Mouse (Mus musculus): ENCODE measurements around the gene 9430038I01Rik.

Gene 9430038I01Rik

DNA sequence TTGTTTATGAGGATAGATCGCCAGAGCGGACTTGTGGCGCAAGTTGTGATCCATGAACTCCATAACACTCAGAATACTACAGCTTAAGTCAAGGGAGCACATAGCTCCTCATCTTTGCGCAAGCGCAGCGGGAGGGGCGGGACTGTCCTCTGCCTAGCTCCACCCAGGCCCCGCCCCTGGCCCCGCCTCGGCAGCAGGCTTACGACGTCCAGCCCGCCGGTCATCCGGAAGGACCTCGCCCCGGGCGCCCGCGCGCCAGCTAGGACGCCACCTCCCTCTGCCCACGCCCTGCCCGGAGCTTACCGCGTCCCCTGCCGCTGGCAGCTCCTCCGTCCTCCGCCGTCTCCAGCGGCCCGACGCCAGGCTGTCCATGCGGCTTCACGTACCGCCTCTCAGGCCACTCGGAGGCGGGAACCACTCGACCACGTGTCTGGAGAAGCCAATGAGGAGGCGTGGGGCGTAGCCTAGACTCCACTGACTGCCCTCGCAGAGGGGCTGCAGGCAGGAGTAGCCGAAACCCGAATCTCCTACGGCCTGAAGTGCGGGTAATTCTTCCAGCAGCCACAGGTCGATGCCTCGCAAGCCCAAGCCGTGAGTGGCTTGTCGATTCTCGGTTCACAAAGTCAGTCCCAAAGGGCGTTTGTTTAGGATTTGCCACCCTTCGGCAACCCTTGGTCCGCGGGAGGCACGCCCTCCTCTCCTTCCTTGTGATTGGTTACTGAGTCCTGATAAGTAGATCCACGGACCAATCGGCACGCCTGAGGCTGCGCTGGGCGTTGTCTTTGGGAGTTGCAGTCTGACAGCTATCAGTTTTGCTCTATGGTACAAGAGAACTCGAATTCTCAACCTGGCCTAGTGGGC, at the start of gene 9430038I01Rik:
TSS of gene 9430038I01Rik (minus strand) at position 426 of the 861 bp plus-strand sequence.
- DNase-seq: peak; percentile 97

DNA sequence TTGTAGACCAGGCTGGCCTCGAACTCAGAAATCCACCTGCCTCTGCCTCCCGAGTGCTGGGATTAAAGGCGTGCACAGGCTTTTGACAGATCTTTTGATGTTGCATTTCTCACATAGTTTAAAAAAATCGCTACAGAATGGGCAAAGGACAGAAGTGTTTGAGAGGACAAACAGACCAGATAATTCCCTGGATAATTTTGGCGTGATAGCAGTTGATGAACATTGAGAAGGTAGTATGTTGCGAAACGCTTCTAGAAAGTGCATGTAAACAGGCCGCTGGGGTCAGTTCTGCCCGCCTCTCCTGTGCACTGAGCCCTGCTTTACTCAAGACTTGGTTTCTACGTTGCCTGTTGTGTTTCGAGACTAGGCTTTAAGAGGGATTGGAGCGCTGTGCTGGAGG, 34.8 kb upstream of the 9430038I01Rik start:
- DNase-seq: no peak

DNA sequence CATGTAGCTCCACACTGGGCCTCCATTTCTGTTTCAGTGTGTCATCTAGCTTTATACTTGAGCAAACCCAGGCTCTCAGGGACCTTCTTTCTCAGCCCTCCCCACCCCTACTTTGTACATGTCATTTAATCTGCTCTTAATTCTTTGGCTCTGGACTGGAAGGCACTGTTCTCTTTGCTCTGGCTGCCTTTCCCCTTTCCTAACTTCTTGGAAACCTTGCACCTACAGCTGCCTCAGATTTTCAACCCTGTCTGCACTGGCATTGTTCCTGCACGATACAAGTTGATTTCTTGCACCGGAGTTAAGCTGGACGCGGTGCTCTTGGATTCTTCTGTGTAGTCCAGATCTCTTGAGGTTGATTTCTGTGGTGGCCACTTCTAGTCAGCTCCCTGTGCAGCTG, 32.4 kb upstream of the 9430038I01Rik start:
- DNase-seq: no peak

DNA sequence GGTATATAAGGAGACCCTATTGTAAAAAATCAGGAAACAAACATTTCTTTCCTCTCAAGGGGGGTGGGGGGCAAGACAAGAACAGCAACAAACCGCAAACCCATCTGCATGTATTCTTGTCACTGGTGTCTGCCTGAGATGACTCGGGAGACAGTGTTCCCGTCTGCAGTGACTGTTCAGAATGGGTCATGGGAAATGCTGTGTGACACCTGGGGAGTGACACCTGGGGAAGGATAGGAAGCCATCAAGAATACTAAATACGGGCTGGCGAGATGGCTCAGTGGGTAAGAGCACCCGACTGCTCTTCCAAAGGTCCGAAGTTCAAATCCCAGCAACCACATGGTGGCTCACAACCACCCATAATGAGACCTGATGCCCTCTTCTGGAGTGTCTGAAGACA, 28.4 kb upstream of the 9430038I01Rik start:
- DNase-seq: peak; percentile 30

DNA sequence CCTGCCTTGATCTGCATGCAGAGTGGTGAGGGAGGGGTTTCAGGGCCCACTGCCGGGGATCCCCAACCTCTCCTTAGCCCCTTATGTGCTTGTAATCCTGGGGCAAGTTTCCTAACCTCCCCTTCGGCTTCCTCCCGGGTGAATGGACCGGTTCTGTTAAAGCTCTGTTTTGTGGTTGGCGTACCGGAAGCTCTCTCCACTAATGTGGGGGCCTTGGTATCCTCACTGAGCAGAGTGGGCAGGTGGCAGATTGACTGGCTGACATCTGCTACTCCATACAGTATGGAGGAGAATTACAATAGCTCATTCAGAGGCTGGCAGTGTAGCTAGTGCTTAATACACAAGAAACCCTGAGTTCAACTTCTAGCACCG, 27.6 kb upstream of the 9430038I01Rik start:
- peak; percentile 46 for DNase-seq

DNA sequence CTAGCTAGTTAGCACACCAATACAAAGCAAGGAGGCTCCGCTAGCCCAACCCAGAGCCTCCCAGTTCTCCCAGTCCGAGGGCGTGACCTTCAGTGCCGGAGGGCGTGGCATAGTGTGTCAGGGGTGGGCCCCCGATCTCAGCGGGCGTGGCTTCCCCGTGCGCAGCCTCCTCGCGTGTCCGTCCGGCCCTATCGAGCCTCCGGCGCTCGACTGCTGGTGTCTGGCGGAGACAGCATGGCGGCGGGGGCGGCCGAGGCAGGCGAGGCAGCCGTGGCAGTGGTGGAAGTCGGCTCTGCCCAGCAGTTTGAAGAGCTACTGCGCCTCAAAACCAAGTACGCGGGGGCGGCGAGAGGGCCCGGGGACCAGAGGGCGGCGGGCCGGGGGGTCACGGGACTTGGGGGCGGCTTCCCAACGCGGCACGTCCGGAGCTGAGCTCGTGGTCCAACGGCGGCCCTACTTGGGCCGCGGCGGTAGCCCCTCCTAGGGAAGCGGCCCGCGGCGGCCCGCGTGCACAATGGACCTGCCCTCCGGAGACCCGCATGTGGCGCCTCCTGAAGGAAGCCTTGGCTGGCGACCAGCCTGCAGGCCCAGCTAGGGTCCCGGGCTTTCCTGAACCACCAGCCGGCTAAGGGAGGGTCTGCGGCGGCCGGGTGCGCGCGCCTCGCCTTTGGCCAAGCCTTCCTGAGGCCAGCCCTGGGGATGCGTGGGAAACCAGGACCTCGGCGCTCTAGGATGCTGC, 27.0 kb upstream of the 9430038I01Rik start, which contains the start of gene Glrx3:
TSS of gene Glrx3 (plus strand) at position 175 of the 739 bp plus-strand sequence.
- peak; percentile 97 for DNase-seq

DNA sequence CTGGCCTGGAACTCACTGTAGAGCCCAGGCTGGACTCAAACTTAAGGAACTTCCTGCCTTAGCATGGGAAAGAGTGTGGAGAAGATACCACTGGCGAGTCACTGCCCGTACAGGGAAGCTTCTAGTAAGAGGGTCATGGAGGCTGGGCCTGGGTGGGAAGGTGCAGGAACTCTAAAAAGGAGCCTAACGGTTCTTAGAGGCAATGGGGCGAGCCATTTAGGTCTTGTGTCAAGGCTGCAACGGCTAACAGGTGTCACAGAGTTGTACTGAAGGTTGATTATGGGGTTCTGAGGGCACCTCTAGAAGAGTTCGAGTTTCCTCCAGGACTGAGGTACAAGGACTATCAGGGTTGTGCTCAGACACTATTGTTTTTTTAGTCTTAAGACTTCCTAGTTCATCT, 26.3 kb upstream of the 9430038I01Rik start:
- peak; percentile 15 for DNase-seq

DNA sequence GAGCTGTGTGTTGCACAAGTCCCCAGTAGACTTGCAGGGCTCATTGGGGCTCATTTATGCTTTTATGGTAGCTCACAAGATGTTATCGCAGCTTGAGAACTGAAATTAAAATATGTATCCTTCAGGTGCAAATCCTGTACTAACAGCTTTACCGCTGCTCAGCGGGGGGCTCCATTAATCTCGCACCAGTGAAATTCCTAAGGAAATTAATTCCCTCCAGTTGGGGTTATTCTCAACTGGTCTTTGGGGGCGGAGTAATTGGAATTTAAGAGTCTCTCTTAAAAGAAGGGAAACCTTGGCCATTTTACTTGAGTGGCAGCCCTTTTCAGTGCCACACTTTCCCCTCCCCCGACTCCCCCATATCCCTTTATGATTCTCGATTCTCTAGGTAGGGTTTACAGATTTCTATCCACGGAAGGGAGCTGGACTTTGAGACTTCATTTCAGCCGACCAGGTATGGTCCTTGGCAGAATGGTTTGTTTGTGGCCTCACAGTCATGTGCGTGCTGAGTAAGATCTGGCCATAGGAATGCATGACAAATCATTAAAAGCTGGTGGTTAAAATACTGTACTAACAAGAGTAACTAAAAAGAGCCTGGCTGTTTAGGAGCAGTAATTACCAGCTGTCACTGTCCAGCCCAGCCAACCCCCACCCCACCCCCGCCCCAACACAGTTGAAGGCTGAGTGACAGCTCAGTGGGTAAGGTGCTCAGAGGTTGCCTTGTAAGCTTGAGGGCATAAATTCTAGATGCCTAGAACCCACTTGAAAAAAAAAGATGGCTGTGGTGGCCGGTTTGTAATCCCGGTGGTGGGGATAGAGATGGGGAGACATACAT, 21.4 kb upstream of the 9430038I01Rik start:
- no peak for DNase-seq

DNA sequence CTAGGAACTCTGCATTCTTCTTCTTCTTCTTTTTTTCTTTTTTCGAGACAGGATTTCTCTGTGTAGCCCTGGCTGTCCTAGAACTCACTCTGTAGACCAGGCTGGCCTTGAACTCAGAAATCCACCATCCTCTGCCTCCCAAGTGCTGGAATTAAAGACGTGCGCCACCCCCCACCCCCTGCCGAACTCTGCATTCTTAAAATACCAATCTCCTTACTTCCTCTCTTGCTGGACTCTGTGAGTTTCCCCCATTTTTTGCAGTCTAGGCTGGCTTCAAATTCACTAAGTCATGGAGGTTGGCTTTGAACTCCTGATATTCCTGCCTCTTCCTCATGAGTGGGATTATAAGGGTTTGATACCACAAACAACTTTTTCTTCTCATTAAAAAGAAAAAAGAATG, 16.1 kb upstream of the 9430038I01Rik start:
- no peak for DNase-seq

DNA sequence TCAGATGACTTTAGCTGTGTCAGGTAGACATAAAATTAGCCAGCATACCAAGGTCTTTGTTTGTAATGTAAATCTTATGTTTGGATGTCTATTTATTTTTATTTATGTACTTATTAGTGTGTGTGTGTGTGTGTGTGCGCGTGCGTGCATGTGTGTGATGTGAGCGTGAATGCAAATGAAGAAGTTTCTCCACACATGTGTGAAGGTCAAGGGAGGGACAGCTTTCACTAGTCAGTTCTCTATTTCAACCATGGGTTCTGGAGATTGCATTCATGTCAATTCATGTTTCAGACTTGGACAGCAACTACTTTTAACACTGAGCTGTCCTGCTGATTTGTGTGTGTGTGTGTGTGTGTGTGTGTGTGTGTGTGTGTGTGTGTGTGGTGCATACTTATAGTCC, 10.7 kb upstream of the 9430038I01Rik start:
- DNase-seq: no peak

DNA sequence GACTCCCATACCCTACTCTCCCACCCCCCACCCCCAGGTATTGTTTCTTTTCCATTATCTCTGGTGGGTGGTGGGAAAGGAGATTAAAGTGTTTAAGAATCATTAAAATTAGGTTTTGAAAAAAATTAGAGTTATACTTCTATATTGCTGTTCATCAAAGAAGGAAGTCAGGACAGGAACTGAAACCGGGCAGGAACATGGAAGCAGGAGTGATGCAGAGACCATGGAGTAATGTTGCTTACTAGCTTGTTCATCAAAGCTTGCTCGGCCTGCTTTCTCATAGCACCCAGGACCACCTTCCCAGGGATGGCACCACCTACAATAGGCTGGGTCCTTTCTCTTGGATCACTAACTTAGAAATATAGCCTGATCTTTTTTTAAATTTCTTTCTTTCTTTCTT, 10.0 kb upstream of the 9430038I01Rik start:
- no peak for DNase-seq

DNA sequence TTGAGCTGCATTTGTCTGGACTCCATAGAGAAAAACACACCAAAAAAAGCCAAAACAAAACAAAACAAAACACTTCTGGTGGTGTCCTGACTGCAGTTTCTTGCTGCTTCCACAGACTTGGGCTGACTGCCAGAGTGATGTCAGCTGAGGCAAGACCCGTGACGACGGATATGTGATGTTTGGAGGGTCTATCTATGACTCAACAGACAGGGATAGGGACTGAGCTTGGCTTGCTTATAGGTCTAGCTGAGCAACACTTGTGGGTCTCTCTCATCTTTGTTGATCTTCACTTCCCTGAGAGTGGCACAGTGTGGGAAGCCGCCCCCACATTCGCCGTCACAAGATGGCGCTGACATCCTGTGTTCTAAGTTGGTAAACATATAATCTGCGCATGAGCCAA, 4.1 kb upstream of the 9430038I01Rik start:
- DNase-seq: no peak

DNA sequence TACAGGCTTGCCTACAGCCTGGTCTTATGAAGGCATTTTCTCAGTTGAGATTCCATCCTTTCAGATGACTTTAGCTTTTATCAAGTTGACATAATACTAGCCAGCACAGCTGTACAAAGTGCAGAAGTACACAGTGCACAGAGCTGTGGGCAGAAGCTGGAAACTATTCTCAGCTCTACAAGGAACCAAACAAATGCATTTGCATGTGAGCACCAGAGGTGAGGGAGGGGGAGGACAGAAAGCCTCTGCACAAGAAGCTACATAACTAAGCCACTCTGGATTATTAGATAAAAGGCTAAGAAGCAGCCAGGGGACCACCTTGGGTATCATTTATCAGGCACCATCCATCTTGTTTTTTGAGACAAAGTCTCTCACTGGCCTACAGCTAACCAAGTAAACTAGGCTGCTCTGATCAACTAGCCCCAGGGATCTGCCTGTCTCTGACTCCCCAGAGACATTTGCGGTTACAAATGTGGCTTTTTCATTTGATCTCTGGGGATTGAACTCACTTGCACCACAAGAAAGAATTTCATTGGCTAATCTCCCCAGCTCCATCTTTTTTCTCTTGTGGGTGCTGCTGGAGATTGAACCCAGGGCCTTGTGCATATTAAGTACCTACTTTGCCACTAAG, 3.0 kb downstream of the 9430038I01Rik start:
- DNase-seq: no peak

DNA sequence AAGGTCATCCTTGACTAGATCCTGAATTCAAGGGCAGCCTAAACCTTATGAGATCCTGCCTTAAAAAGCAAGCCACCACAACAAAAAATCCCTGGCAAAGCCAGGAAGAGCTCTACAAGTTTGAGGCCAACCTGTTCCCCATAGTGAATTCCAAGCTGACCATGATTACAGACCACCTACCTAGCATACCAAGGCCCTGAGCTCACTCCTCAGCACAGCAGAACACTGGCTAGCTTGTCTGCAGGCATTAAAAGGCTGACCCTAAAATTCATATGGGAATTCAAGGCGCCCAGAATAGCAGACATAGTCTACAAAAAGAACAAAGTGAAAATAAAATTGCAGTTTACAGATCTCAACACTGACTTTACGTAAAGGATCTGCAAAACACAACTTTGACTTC, 6.4 kb downstream of the 9430038I01Rik start:
- no peak for DNase-seq

DNA sequence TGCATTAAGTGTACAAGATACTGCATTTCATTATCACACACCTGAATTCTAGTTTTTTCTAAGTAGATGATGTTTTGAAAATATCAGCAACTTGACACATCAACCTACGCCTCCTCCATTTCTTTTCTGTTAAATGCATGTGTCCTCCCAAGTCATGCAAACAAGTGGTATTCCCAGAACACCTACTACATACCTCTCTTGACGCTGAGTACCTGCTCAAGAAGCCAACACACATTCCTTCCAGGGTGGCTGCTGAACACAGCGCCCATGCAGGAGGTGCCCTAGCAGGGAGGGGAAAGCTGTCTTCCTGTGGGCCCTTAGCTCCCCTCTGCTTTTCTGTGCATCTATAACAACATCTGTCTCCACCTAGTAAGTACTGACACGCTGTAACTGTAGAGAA, 11.6 kb downstream of the 9430038I01Rik start:
- DNase-seq: no peak

DNA sequence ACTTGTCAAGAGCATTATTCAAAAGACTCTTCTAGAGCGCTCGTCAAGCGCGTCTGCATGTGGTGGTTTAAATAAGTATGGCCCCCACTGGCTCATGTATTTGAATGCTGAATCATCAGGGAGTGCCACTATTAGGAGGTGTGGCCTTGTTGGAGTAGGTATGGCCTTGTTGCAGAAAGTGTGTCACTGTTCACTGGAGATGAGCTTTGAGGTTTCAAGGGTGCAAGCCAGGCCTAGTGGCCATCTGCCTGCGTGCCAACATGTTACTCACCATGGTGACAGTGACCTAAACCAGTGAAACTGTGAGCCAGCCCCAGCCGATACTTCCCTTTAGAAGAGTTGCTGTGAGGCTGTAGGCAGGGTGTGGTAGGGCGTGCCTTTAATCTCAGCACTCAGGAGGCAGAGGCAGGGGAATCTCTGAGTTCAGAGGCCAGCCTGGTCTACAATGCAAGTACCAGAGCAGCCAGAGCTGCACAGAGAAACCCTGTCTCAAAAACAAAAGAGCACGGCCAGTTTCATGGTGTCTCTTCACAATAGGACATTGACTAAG, 13.1 kb downstream of the 9430038I01Rik start:
- DNase-seq: no peak

DNA sequence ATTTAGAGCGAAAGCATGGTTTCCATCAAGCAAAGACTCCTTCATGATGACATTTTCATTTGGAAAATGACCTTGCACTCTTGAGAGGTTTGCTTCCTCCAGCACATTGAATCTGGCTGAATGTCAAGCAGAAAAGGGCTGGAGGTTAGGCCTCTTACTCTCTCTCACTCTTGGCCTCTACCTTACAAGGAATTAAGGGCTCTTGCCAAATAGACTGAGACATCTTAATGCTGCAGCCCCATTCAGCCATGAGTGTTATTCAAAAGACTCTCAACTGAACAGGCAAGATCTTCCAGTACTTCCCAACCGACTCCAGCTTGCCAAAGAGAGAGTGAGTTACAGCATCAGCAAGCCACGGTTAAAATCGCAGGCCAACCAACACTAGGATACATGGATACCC, 15.1 kb downstream of the 9430038I01Rik start:
- no peak for DNase-seq

DNA sequence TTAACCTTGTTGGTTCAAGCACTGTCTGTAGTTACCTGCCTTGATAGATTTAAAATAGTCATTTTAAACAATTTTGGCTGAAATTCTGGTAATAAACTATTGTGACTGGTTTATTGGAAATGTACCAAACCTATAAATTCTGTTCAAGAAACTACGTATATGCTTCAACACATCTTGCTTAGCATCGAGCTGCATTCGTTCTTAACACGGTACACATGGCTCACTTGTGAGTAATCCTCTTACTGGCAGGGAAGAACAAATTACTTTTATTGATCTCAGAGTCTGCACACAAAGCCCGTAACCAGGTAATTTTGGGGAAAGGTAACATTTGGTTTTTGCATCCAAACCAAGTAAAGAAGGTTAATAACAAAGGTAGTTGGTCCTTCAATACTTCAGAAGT, 22.7 kb downstream of the 9430038I01Rik start:
- no peak for DNase-seq

DNA sequence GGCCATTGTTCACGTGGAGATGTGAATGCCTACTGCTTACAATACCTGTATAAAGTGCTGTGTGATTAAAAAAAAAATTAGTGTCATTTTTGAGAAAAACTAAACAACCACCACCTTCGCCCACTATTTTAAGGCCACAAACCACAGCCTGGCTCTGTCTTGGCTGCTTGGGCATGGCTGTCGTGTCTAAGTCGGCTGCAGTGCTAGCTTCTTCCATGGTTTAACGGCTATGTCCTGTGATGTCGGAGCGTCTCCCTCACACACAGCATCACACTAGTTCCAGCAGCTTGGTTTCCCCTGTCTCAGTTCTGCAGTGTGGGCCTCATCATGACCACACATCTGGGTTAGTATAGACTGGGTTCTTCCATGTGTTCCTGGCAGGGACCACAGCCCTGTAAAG, 35.6 kb downstream of the 9430038I01Rik start:
- DNase-seq: no peak

DNA sequence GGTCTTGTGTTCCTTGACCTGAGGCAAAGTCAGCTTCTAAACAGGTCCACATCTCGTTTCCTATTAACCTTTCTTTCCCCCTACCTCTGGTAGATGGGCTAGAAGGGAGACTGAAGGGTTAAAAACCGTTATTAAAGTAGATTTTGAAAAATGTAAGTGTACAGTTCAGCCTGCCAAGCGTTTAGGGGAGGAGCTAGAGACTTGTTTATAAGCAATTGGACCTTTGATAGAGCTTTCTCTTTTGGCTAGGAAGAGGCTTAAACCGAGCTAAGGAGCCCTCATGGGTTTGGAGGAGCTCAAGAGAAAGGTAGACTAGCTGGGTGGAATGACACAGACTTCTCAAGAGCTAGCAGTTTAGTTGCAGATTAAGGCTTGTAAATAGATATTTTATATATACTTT, 38.8 kb downstream of the 9430038I01Rik start:
- no peak for DNase-seq

DNA sequence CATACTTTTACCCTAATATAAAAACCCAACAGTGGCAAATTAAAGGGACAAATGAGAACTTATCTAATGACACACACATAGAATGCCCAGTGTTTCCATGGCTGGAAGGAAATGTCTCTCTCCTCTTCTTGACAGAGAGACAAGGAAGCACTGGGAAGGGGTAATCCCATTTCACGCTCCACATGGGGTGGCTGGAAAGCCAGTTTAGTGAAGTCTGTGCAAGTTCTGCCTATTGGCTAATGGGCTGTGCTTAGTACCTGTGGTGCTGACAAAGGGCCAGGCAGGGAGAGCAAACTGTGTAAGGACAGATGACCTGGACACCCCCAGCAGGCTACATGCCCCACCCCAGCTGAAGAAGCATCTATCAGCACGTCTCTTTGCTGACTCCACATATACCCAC, 40.4 kb downstream of the 9430038I01Rik start:
- no peak for DNase-seq

DNA sequence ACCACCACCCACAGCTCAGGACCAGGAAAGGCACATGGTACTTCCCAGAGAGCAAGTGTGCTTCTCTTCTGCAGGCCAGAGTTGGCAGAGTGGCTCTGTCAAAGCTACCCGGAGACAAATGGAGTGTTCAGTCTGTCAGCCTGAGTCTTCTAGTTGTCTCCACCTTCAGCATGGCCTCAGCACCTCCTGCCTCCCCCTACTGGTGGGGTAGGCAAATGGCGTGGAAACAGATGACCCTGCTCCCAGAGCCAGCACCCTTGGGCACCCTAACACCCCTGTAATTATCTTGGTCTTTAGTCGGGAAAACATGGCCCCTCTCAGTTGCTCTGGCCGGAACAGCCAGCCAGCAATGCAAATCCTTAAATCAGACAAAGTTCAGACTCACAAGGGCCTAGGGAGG, 43.8 kb downstream of the 9430038I01Rik start:
- DNase-seq: no peak

DNA sequence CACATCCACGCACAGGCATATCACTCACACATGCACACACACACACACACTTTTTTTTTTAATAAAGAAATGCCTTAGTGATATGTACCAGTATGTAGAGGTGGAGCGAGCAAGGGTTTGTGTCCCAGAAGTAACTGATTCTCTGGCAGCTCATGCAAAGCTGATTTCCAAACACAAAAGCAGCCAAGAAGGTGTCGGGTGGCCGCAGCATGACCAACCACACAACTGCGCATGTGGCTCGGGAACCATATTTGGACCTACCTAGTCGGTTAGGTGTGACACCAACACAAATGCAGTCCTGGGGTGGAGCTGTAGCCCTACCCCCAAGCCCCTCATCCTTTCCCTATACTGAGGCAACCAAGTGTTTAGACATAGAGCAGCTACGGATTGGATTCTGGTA, 45.5 kb downstream of the 9430038I01Rik start:
- DNase-seq: no peak
